Mouse (Mus musculus) gastrocnemius, adult 18-20 months (tissue): ENCODE measurements at regions not wholly inside any gene's neighbourhood (a gene's known extent, or its start where the extent isn't known, plus 50 kb on each side); places are given as distances from the start of the nearest gene placed in this dataset.

Source experiments
- DNase-seq: peaks from one replicate; pipeline ENCODE4 v3.0.0; 2021; ENCODE audit warnings: low spot score

DNA sequence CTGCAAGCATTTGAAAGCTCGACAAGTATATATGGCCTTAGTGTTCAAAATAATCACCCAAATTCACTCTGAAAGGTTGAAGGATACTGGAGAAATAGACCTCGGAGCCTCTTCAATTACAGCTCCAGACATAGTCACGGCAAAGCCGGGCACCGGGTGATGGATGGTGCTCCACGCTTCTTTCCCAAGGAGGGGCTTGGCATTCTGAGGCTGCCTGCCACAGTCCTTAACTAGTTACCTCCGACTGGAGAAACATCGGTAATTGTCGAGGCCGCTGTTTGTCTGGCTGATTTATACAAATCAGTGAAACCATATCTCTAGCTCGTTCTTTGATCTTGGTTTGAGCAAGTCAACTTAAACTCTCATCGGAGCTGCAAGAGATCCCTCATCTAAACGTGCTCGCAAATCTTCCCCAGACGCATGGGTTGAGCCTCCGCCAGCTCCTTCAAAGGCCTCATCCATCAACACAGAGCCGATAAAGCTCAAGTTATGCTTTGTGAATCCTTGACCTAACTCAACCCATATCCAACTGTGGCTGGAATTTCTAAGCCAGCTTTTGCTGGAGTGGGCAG, 145.4 kb upstream of the Stx16 start:
- no peak for DNase-seq

DNA sequence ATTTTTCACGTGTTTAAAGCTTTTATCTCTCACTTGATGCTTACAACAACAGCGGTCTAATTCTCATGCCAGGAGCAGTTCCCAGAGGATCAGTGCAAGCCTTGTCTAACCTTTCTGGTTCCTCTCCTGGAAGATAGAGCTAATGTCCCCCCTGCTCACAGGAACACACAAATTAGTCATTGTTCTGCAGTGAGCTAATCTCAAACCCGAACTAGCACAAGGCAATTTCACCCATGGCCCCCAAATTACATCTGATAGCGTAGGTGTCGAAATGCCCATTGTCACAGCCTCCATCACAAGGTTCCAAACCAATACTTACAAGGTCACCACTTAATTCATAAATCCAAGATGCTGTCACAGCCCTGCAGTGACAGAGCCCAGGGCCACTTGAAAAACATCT, 140.4 kb upstream of the Stx16 start:
- DNase-seq, result no peak

DNA sequence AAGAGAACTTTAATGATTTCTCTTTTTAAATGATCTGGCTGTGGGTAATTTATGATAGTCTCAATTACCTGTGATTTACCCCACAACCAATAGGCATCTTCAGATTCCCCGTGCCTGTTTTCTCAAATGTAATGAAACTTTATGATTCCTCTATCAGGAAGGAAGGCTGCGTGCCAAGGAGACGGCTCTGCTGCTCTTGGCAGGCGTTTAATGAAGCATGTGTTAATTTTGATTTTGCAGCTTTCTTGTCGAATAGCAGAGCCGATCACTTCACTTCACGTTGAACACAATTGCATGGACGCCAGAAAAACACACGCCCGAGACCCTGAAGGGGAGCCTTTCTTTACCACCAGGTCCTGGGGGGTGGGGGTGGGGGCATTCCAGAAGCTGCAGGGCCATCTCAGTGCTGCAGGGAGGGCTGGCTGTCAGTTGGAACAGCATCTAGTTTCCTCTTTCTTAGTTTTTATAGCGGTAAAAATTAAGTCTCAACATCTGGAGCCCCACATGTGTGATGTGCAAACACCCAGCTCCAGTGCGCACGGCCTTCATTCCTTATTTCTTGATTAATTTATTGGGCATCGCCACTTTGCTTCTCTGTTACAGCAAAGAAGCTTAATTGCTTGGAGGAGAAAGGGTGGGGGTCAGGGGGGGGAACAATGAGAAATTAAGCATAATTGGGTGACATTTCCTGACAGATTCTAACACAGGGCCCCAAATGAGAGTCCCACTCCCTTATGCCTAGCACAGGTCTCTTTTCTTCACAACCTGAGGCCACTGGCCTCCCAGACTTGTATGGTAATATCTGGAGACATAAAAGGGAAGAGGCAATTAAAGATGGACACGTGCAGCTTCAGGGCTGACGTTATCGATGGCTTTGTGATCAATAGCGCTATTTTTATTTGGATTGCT, 138.3 kb upstream of the Stx16 start:
- no peak for DNase-seq

DNA sequence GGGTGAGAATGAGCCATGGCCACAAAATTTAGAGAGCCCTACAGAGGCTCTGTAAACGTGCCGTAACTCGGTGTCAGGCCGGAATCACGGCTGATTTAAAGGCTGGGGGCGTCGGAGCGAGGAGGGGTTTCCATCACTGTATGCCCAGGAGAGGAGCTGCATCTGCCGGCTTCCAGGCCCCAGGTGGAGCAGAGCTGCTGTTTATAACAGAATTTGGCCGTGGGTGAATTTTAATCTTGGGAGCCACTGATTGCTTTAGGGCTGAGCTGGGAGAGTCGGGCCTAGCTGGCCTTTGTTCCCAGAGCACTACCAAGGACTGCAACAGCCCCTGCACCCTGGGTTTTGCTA, 137.7 kb upstream of the Stx16 start:
- DNase-seq, result no peak

DNA sequence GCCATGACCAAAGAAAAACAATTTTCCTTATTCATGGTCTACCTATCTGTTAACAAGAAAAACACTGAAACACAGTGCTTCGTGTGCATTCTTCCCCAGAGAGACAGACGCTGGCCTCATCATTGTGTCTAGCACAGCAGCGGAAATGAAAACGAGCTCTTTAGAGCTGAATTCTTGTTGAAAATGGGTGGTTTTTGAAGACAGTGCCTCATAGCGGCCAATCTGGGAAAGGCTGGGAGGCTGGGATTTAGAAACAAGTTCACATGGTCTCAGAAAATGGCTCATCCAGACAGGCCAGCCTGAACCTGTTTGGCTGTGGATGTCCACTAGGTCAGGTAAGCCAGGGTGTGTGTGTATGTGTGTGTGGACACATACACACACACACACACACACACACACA, 130.7 kb upstream of the Stx16 start:
- DNase-seq, result no peak

DNA sequence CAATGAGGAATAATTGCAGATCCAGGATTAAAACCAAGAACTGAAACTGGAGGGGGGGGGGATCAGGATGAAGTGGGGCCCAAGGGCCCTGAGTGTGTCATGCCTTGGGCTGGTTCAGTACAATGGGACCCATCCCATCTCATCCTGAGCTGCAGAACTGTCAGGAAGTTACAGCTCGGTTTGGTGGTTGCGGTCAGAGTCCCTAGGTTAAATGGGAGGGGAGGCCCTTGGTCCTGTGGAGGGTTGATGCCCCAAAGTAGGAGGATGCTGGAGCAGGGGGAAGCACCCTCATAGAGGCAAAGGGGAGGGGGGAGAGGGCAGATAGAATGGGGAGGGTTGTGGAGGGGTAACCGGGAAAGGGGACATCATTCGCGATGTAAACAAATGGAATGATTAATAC, 127.5 kb upstream of the Stx16 start:
- no peak for DNase-seq

DNA sequence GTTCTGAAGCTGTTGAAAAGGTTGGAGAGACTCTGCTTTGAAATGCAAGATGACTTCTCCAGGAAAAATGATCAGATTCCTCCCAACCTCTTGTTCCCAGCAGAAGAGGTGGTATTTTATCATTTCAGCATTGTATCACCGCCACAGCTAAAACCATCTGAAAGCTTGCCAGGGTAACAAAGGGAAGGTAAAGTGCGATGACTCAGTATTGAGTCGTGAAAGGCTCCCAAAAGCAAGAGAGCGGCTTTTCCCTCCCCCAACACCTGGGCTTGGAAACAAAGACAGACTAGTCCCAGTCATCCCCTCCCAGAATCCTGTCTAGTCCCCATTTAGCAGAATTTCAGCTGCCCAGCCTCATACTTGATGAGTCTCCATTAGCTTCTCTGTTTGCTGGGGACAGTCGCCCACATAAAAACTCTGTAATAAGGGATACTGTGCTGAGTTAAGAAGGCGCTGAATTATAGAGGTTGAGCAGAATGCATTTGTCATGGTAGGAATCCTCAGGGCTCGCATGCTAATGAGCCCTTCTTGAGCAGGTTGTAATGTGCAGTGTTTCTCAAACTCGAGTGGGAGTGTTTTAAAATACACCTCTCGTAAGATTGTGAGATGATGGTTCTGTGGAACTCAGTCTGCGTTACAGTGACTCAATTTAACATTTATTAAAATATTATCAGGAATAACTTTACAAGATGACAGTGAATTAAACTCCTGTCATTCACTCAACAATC, 125.8 kb upstream of the Stx16 start:
- no peak for DNase-seq

DNA sequence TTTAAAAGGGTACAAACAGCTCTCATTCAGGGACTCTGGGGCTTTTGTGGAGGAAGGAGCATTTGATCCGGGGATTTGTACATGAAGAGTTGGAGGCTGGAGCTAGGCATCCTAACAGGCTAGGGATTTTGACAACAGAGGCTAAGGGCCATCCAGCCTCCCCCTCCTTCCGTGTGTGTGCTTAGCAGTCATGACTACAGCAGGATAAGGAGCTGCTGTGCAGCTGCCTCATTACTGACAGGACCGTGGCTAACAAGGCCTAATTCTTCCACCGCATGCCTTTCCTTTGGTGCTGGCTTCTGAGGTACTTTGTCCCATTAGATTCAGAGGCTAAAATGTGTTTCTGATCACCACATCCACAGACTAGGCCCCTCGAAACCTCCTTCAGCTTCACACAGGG, 110.0 kb upstream of the Stx16 start:
- no peak for DNase-seq

DNA sequence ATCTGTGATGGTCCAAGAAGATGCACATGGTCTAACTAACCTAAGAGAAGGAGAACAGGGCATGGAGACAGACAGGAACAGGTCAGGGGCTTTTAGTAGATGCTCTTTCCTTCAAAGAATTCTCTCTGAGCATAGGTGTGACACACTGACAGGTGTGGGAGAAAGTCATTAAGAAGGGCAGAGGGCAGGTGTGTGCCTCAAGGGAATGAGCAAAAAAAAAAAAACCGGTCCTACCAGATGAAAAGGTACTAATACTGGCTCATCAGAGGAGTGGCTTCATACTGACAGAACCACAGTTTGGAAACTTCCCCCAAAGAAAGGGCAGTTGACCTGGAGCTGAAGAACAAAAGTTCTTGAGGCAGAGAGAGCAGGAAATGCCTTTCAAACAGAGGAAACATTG, 105.3 kb upstream of the Stx16 start:
- no peak for DNase-seq

DNA sequence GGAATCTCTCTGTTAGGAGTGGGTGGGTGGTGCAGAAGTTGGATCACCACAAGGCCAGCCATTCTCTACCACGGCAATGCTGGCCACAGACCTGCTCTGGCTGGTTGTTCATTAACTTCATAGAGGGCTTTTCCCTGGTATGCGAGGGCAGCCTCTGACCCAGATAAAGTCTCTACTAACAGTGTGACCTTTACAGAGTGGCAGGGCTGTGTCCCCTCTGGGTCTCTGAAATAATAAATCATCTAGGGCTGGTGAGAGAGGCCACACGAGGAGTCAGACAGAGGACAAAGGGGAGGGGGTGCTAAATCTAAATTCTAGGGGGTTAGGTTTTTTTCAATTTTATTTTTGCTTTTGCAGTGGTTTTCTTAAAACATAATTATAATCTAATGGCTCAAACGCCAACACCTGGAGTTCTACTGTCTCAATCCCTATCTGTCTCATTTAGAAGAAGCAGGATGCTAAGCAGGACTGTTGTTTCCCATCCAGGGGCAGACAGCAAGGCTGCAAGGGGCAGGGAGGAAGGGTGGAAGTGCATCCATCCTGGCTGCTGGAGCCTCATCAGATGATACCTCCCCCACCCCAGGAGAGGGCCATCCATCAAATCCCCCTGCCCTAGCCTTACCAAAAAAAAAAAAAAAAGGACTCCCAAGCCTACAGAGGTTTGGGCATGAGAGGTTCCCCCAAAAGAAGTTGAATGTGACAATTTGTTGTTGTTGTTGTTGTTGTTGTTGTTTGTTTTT, 99.6 kb upstream of the Stx16 start:
- DNase-seq, result no peak

DNA sequence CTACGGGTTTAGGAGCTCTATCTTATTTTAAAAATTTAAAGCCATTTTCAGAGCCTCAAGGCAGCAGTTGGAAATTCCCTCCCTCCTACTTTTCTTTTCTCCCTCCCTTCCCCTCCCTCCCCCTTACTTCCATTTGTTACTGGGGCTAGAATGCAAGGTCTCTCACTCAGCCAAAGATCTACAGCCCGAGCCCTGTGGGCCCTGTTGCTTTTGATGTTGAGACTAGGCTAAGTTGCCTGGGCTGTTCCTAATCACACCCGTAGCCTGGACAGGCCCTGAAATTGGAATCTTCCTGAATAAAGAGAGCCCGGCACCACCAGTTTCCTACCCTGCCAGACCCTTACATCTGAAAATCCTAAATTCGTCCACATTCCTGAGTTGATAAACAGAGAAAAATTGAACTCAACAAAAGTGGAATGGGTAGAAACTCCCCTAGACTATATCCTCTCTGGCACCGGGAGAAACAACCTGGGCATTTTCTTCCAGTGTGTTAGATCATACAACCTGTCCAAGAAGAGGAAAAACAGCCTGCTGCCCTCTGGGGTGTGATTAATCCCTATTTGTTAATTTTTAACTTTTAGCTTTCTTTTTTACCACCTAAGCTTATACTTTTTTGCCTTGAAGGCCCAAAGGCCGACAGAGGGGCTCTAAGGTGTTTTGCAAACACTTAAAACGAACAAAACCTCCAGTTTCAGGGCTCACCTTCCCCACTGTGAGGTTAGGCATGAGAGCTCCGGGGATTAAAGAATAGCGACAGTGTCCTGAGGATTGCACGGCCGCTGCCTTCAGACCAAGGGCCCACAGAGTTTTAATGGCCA, 98.7 kb upstream of the Stx16 start:
- no peak for DNase-seq

DNA sequence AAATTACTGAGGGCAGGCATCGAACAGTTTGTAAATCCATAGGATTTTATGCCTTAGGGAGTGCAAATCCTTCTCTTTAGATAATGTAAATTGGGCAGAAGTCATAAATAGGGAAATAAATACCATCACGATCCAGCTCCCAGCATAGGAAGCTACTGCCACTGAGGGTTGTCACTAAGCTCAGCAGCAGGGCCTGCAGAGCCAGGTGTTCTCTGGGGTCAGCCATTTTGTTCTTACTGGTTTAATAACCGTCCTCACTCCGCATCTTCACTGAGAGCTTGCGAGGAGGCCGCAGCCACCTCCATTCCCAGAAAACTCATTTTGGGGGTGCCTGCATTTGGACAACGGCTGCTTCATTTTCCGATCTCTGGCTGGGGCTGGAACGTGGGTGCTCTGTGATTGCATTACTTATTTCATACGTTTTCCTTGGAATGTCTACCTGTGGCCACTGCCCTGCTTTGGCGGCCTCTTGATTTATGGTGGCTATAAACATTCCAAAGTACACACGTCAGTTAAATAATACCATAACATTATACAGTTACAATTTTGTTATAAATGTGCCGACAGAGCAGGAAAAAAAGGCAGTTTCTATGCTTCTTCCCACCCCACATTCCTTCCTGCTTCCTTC, 97.9 kb upstream of the Stx16 start:
- DNase-seq, result no peak

DNA sequence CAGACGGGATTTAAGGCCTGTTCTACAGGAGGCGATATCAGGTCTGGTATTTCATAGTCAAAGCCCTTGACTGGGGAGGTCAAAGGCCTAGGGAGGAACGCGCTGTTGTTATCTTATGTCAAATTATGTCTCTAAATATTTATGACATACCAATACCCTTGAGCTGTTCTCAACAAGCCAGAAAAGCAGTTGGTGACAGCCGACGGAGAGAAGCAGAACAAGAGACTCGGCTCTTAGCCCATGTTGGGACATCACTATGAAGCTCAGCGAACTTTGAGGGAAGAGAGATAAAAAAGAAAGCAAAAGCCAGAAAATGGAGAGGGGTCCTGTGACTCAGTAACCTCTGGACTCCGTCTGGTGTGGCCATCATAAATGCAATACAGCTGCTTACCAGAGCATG, 95.1 kb upstream of the Stx16 start:
- DNase-seq, result no peak

DNA sequence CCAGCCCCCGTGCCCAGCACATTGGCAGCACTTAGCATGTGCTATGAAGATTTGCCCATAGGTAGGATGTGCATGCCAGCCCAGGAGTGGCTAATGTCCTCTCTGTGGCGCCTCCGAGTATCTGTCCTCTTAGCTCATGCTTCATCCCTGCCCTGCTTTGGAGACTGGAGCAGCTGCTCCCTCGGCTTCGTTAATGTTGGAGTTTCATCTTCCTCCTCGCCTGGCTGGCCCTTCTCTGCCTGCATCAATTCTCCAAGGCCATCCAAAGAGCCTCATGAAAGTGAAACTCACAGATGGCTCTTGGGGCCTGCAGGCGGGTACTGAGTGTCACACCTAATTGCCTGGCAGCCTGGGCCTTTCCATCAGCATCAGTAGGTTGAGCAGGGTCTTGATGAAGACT, 88.6 kb upstream of the Stx16 start:
- no peak for DNase-seq

DNA sequence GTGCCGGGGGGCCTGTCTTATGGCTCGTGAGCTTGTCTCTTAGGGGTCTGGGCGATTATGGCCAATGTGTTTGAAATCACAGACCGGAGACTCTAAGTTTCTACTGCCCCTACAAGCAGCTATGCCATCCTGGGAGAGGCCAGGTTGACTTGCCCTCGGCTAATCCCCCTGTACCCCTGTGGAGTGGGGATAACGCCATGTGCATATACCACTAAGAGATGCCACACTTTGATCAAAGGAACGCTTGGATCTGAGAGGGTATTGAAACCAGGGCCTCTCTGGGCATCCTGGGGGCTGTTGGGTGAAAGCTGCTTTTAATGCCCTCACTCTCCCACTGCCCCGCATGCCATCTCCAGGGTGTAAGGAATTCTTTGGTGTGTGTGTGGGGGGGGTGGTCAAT, 88.2 kb upstream of the Stx16 start:
- no peak for DNase-seq

DNA sequence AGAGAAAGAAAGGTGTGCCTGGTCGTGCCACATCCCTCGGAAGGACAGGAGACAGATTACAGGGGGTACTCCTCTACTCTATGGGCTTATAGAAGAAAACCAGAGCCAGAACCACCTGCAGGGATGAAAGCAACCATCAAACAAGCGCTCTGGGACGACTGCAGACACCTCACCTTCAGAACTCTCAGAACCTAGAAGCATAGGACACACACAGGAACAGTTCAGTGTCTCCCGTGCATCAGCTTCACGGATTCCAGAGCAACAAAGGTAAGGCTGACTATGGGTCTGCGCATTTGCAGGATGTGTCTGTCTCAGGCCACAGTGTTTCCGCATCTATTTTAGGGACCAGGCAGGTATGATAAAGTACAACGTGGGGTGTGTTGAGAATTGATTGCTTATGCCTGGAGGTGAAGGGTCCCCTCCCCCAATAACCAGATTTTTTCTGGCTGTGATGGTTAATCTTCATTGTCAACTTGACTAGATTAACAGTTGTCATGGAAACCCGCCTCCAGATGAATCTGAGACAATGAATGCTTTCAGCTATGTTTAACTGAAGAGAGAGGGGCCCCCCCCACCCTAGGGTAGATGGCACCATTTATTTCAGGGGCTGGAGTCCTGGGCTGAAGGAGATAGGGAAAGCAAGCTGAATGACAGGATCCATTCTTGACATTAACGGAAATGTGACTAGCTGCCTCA, 87.3 kb upstream of the Stx16 start:
- no peak for DNase-seq

DNA sequence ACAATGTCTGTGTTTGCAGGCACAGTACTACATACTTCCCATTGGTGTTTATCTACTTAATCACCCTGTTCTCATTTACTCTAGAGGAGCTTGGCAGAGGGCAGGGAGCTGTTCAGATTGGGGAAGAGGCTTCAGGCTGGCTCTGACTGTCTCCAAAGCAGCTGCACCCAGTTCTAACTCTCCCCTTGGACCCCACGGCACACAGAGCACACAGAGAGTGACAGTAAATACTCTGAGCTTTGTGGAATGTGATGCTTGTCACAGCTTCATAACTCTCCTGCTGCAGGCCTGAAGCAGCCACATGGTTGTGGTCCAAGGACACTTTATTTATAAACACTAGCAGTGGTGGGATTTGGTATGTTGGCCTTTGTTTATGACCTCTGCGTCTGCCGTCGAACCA, 85.4 kb upstream of the Stx16 start:
- DNase-seq, result no peak

DNA sequence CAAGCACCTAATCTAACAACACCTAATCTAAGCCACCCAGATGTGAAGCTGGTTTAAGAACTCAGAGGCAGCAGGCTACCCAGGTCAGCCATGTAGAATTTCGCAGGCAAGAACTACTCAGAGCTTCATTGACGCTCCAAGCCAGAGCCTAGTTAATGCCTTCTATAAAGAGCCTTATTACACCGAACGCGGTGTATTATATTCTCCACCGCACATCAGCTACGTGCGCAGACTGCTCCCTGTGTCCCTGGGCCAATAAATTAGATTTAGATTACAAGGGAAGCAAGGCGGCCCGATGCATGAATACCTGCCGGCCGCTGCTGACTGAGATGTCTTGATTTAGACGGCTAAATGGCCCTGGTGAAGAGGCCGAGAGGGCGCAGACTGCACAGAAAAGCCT, 84.7 kb upstream of the Stx16 start:
- no peak for DNase-seq

DNA sequence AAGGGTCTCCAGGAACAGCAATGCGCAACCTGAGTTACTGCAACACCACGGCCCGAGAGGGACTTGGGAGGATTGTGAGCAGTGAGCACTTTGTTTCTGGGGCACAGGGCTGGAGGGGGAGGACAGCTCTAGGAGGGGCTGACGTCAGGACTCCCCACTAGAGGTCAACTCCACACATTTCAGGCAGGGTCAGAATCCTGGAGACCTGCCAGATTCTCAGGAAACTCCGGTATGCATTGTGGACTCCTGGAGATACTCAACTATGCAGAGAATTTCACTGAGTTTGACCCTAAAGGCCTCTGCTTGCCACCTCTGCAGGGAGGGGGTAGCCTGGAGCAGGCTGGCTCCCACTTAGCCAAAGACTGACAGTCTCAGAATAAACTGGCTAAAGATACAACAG, 84.1 kb upstream of the Stx16 start:
- DNase-seq, result no peak

DNA sequence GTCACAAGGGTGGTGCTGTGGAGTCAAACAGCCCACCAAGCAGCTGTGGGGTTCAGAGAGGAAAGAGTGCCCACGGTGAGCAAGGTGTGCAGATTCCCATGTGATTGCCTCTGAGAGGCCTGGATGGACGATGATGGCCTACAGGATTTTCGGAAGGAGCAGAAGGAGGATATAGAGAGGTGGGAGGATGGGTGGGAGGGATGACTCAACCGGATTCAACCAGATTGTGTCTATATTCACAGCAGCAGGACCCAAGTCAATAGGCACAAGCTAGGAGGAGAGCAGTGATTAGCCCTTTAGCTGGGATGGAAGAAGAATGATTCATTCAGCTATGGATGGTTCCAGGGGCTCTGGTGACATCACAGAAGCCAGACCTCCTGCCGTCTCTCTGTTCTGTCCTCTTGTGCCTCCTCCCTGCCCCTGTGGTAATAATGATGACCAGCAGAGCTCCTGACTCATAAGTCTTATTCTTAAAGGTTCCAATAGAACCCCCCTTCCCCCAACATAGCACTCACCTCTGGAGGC, 82.6 kb upstream of the Stx16 start:
- no peak for DNase-seq
